15 mouse cellular contexts compared by ENCODE assay signal in genomic region chr1:71056143-71056542, GRCm38 (mm10). TPM values are rescaled to one million over a fixed set of nuclear protein-coding genes. Genes with fewer than 3 reads are reported as not detected.
A peak's percentile ranks its signal among the peaks of the same experiment; 100 is the strongest.
DNase-seq lines count a peak whose midpoint lies in the region; ATAC-seq and TF ChIP-seq lines count a peak whose summit lies in the region.
"Had no signal": no experiment of that assay in that cellular context is flagged by ENCODE, and none has a peak within 500 bp of the region (broad histone marks: within the 10 kb centered on the region; RNA-seq: fewer than 3 reads in every experiment).

No protein-coding gene starts in this region.

- no peak overlapping the region for H3K4me2 ChIP-seq in heart, embryonic 11.5 days
- no peak overlapping the region for H3K4me2 ChIP-seq in heart, embryonic 12.5 days
- H3K4me2 ChIP-seq in intestine, postnatal 0 days (replicated peaks; ENCODE audit: low read depth) = no peak overlapping the region
- H3K4me2 ChIP-seq: embryonic facial prominence, embryonic 12.5 days; hindbrain, embryonic 14.5 days; midbrain, embryonic 15.5 days had no signal

- peak overlapping the region; percentile 51; the same call in 1 of the 2 replicates for H3K27ac ChIP-seq in heart, embryonic 11.5 days (ENCODE audit: low read depth, low read length)
- H3K27ac ChIP-seq in heart, embryonic 12.5 days (ENCODE audit: poor library complexity, severe bottlenecking) = peak overlapping the region; percentile 76
- H3K27ac ChIP-seq in intestine, postnatal 0 days (ENCODE audit: low read depth, low read length) = no peak overlapping the region
- H3K27ac ChIP-seq: embryonic facial prominence, embryonic 12.5 days; hindbrain, embryonic 14.5 days; midbrain, embryonic 15.5 days had no signal

- DNase-seq in heart, postnatal 25 days (ENCODE audit: low spot score) = no peak
- peak; percentile 14 for DNase-seq in MN1 (ENCODE audit: low spot score)
- DNase-seq in gastrocnemius, postnatal 10 days = no peak
- no peak for DNase-seq in spleen, postnatal 10 days (ENCODE audit: low spot score in 2 of 2)
- DNase-seq: gastrocnemius, postnatal 25 days; kidney, adult 2 months; kidney, postnatal 25 days; lung, postnatal 4 days; right cerebral cortex, postnatal 14 days had no signal

- H3K4me1 ChIP-seq in heart, embryonic 11.5 days (ENCODE audit: control insufficient read depth, insufficient read depth, low read length) = 0 out of 2 replicates have a peak, but pooled peaks cover 3% of the 10 kb centered on the region
- peaks cover 21% of the 10 kb centered on the region for H3K4me1 ChIP-seq in heart, embryonic 12.5 days (replicated peaks)
- no peaks in the 10 kb centered on the region for H3K4me1 ChIP-seq in intestine, postnatal 0 days (replicated peaks; ENCODE audit: control insufficient read depth, insufficient read depth, low read length)
- H3K4me1 ChIP-seq: embryonic facial prominence, embryonic 12.5 days; midbrain, embryonic 15.5 days had no signal

- intact Hi-C loops in heart, postnatal 25 days (cut with DNase I) = no loop called here

- TF ChIP-seq CTCF in intestine, postnatal 0 days (IDR thresholded peaks at IDR 0.05; ENCODE audit: low read depth) = no peak

- H3K9ac ChIP-seq in heart, embryonic 11.5 days (ENCODE audit: low read depth, low read length) = no peak overlapping the region
- no peak overlapping the region for H3K9ac ChIP-seq in heart, embryonic 12.5 days
- H3K9ac ChIP-seq in intestine, postnatal 0 days (ENCODE audit: low read depth, low read length) = no peak overlapping the region
- H3K9ac ChIP-seq: embryonic facial prominence, embryonic 12.5 days; hindbrain, embryonic 14.5 days; midbrain, embryonic 15.5 days had no signal

- WGBS in heart, embryonic 11.5 days (ENCODE audit: insufficient replicate concordance) = 27% methylated on average over 4 of the region's 4 CpGs
- WGBS in heart, embryonic 12.5 days = 27% methylated on average over 4 of the region's 4 CpGs
- 39% methylated on average over 4 of the region's 4 CpGs for WGBS in intestine, postnatal 0 days

- 0 out of 2 replicates have a peak, but pooled peaks have one; percentile 49 for ATAC-seq in heart, embryonic 11.5 days (replicated peaks; ENCODE audit: insufficient number of reproducible peaks, low FRiP score, low TSS enrichment)
- peak; percentile 39; the same call in 1 of the 2 replicates for ATAC-seq in heart, embryonic 12.5 days (ENCODE audit: insufficient number of reproducible peaks, low FRiP score)
- ATAC-seq in intestine, postnatal 0 days = peak; percentile 47
- ATAC-seq: midbrain, embryonic 15.5 days had no signal

- H3K4me3 ChIP-seq in heart, embryonic 11.5 days (ENCODE audit: low read depth, low read length) = no peak overlapping the region
- no peak overlapping the region for H3K4me3 ChIP-seq in heart, embryonic 12.5 days
- no peak overlapping the region for H3K4me3 ChIP-seq in intestine, postnatal 0 days (ENCODE audit: low read depth, low read length)
- H3K4me3 ChIP-seq: embryonic facial prominence, embryonic 12.5 days; midbrain, embryonic 15.5 days had no signal

- no peaks in the 10 kb centered on the region for H3K27me3 ChIP-seq in heart, embryonic 11.5 days (ENCODE audit: control insufficient read depth, insufficient read depth, low read length)
- H3K27me3 ChIP-seq in heart, embryonic 12.5 days (replicated peaks) = no peaks in the 10 kb centered on the region
- no peaks in the 10 kb centered on the region for H3K27me3 ChIP-seq in intestine, postnatal 0 days (replicated peaks; ENCODE audit: control insufficient read depth, insufficient read depth, low read length)
- H3K27me3 ChIP-seq: embryonic facial prominence, embryonic 12.5 days; midbrain, embryonic 15.5 days had no signal

- H3K36me3 ChIP-seq in heart, embryonic 11.5 days (ENCODE audit: control insufficient read depth, insufficient read depth, low read length) = no peaks in the 10 kb centered on the region
- H3K36me3 ChIP-seq in heart, embryonic 12.5 days = peaks cover 8% of the 10 kb centered on the region; the same call in 1 of the 2 replicates
- H3K36me3 ChIP-seq in intestine, postnatal 0 days (ENCODE audit: control insufficient read depth, insufficient read depth) = no peaks in the 10 kb centered on the region
- H3K36me3 ChIP-seq: embryonic facial prominence, embryonic 12.5 days; midbrain, embryonic 15.5 days had no signal

- H3K9me3 ChIP-seq in heart, embryonic 11.5 days (replicated peaks; ENCODE audit: control insufficient read depth, low read length) = no peaks in the 10 kb centered on the region
- H3K9me3 ChIP-seq in heart, embryonic 12.5 days (replicated peaks) = no peaks in the 10 kb centered on the region
- H3K9me3 ChIP-seq in intestine, postnatal 0 days (ENCODE audit: control insufficient read depth) = no peaks in the 10 kb centered on the region
- H3K9me3 ChIP-seq: embryonic facial prominence, embryonic 12.5 days; midbrain, embryonic 15.5 days had no signal

RNA-seq across cellular contexts. Expression of gene Bard1, which starts 46.8 kb away (rescaled TPM):
- polyA plus RNA-seq in heart, embryonic 11.5 days (2014; fragmentation: Nextera tagmentation; extraction: Ambion mirVana) = 2.3 and 2.8 TPM in 2 replicates
- total RNA-seq in heart, postnatal 25 days (2021) = under 1 TPM; 0.53 to 0.70 TPM
- polyA plus RNA-seq in heart, embryonic 12.5 days (2016; fragmentation: Nextera tagmentation; extraction: Ambion mirVana) = 1.9 and 2.1 TPM in 2 replicates
- polyA plus RNA-seq in intestine, postnatal 0 days (2015; fragmentation: Nextera tagmentation; extraction: Ambion mirVana) = 0.51 and 0.65 TPM in 2 replicates
- total RNA-seq in gastrocnemius, postnatal 10 days (2021) = 1 to 10 TPM; 2.0 to 2.8 TPM
